Mouse (Mus musculus): ENCODE data around the gene Nmd3. TPM values are rescaled to one million over a fixed set of nuclear protein-coding genes. Genes with fewer than 3 reads are reported as not detected.

Nmd3 gene
- polyA plus RNA-seq, 1 experiment from 2014 or later = 139 TPM

- H3K27ac ChIP-seq = no peak overlapping the region
- H3K4me1 ChIP-seq = 0 out of 2 replicates have a peak, but pooled peaks cover 4% of the 10 kb centered on the region
- no peaks in the 10 kb centered on the region for H3K27me3 ChIP-seq
- H3K36me3 ChIP-seq = peaks cover 4% of the 10 kb centered on the region; the same call in 1 of the 2 replicates
- 84% methylated on average over 21 of the region's 21 CpGs for WGBS
- no peak for ATAC-seq (ENCODE audit: borderline replicate concordance, extremely low read depth, low FRiP score, low TSS enrichment)
- H3K4me3 ChIP-seq = no peak overlapping the region
- H3K9me3 ChIP-seq = no peaks in the 10 kb centered on the region
- H3K4me2 ChIP-seq = no peak overlapping the region
- H3K9ac ChIP-seq = no peak overlapping the region
Measured at GRCm38 (mm10) chr3:69763630-69764565, 42.1 kb downstream of the Nmd3 start.

- no peaks in the 10 kb centered on the region for H3K27me3 ChIP-seq
Measured at GRCm38 (mm10) chr3:69765206-69765605, 43.4 kb downstream of the Nmd3 start.

DNA sequence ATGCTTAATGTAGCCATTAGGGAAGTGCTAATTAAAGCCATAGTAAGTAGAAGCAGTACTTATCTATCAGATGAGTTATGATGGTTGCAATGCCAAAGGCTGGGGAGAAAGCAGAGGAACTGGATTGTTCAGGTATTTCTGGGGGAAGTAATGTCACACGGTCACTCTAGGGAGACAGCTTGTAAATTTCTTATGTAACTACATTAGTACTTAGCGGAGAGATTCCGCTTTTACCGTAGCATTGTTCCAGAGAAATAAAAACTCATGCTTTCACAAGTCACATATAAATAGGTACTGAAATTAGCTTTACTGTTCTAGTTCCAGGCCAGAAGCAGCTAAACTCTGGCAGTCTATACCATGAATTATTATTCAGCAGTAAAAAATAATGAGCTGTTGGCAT lies 47.4 kb downstream of the Nmd3 start:
- H3K36me3 ChIP-seq = no peaks in the 10 kb centered on the region; the same call in 1 of the 2 replicates
- H3K4me1 ChIP-seq = no peaks in the 10 kb centered on the region
- H3K9ac ChIP-seq = no peak overlapping the region
- no peak for ATAC-seq (ENCODE audit: borderline replicate concordance, extremely low read depth, low FRiP score, low TSS enrichment)
- no peak overlapping the region for H3K27ac ChIP-seq
- H3K27me3 ChIP-seq = no peaks in the 10 kb centered on the region
- H3K9me3 ChIP-seq = no peaks in the 10 kb centered on the region
- no peak overlapping the region for H3K4me2 ChIP-seq
- WGBS = 86% methylated on average over 4 of the region's 4 CpGs
- H3K4me3 ChIP-seq = no peak overlapping the region

More at GRCm38 (mm10) chr3:69765206-69765605, 43.4 kb downstream of the Nmd3 start:
- Histone ChIP-seq H3K36me3 (peaks cover under 1% of the 10 kb centered on the region; the same call in 1 of the 2 replicates), H3K4me1 (0 out of 2 replicates have a peak, but pooled peaks cover 4% of the 10 kb centered on the region), H3K9ac (no peak overlapping the region), H3K9me3 (no peaks in the 10 kb centered on the region), H3K4me2 (no peak overlapping the region), H3K27ac (no peak overlapping the region), H3K4me3 (no peak overlapping the region)
- no peak for ATAC-seq (ENCODE audit: borderline replicate concordance, extremely low read depth, low FRiP score, low TSS enrichment)
- 86% methylated on average over 11 of the region's 11 CpGs for WGBS

DNA sequence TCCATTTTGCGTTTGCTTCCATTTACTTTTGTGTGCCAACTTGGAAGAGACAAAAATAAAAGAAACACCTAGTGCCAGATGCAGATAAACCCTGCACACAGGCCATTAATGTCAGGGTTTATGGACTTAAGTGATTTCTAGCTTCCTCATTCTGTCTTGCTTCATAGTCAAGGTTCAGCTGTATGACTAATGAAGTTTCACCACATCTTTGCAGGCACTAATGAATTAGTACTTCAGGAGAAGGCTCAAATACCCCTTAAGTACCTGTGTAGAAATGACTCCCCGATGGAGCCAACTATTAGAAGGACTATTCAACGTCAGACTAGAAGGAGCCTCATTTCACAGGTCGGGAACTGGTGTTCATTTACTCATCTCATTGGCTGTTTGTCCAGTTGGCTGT lies 51.6 kb downstream of the Nmd3 start:
- Histone ChIP-seq H3K36me3 (no peaks in the 10 kb centered on the region), H3K4me3 (no peak overlapping the region), H3K4me1 (no peaks in the 10 kb centered on the region), H3K27ac (no peak overlapping the region), H3K9ac (no peak overlapping the region), H3K27me3 (no peaks in the 10 kb centered on the region), H3K9me3 (no peaks in the 10 kb centered on the region), H3K4me2 (no peak overlapping the region)
- ATAC-seq (ENCODE audit: borderline replicate concordance, extremely low read depth, low FRiP score, low TSS enrichment) = no peak
- WGBS = 81% methylated on average over 4 of the region's 4 CpGs

DNA sequence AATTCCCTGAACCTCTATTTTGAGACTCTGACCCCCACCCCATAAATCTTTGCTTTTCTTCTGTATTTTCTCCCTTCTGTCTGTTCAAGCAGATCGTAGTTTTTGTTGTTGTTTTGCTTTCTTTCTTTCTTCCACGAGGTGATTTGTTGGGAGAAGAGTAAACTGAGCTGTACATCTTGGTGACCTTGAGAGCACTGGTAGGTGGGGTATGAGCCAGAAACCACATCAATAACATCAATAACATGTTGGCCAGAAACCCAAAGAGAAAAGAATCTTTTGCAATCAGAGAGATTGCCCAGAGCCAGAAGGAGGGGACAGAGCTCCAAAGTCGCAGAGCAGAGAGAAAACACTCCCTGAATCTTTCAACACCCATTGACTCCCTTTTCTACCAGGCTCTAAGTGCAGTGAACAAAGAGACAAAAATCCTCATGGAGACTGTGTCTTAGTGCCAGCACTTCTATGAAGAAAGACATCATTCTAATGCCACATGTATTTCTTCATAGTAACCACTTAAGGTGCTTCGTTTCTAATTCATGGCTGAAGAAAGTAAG lies 57.5 kb downstream of the Nmd3 start:
- H3K4me1 ChIP-seq = no peaks in the 10 kb centered on the region
- WGBS = 65% methylated on average over 4 of the region's 4 CpGs
- ATAC-seq (ENCODE audit: borderline replicate concordance, extremely low read depth, low FRiP score, low TSS enrichment) = no peak

DNA sequence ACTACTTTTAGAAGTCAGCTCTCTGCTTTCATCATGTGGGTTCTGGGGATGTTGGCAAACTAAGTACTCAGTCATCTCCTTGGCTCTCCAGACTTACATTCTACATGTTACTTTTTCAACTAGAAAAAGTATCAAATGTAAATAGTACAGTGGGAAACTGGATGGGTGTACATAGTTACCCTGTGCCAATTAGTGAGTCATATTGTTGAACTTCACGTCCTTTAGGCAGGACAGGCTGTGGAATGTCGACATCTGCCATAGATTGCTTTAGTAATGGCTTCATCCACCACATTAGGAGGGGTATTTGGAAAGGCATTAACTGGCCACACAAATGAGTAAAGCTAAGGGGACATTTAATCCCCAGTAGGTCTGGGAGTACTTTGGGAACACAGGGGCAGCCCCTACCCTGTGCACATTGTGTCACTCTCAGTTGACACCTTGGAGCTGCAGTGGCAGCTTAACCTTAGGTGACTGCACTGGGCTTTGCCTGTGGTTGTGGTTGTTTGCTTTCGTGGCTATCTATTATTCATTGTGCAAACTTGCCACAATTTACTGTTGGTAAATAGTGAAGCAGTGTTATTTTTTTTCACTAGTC lies 71.1 kb downstream of the Nmd3 start:
- Histone ChIP-seq H3K4me3 (no peak overlapping the region), H3K4me2 (no peak overlapping the region), H3K36me3 (no peaks in the 10 kb centered on the region), H3K27me3 (no peaks in the 10 kb centered on the region), H3K9ac (no peak overlapping the region), H3K9me3 (no peaks in the 10 kb centered on the region), H3K27ac (no peak overlapping the region), H3K4me1 (no peaks in the 10 kb centered on the region)
- 54% methylated on average over 3 of the region's 3 CpGs for WGBS
- no peak for ATAC-seq (ENCODE audit: borderline replicate concordance, extremely low read depth, low FRiP score, low TSS enrichment)

More for the DNA sequence above, 57.5 kb downstream of the Nmd3 start:
- Histone ChIP-seq H3K27ac (no peak overlapping the region), H3K4me3 (no peak overlapping the region), H3K36me3 (no peaks in the 10 kb centered on the region), H3K9ac (no peak overlapping the region), H3K27me3 (no peaks in the 10 kb centered on the region), H3K9me3 (no peaks in the 10 kb centered on the region), H3K4me2 (no peak overlapping the region)

DNA sequence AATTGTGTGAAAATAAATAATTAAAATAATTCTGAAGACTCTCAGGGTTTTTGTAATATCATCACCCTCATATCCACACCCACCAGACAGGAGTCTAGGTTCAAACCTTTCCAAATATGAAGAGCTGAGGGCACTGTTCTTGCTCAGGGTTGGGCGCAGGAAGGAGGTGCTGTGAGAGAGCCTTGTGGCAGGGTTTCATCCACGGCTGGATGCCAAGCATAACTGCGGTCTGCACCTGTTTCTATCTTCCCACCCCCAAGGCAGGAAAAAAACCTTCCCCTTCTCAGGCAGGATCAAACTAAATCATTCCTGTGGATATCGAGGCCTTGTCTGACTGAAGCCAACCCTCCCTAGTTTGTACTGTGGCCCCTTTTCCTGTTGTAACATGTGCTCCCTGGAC lies 75.7 kb downstream of the Nmd3 start:
- Histone ChIP-seq H3K9ac (no peak overlapping the region), H3K27ac (no peak overlapping the region), H3K4me3 (no peak overlapping the region), H3K4me2 (no peak overlapping the region), H3K27me3 (no peaks in the 10 kb centered on the region), H3K36me3 (no peaks in the 10 kb centered on the region), H3K4me1 (0 out of 2 replicates have a peak, but pooled peaks cover 3% of the 10 kb centered on the region), H3K9me3 (no peaks in the 10 kb centered on the region)
- no peak for ATAC-seq (ENCODE audit: borderline replicate concordance, extremely low read depth, low FRiP score, low TSS enrichment)
- WGBS = 71% methylated on average over 4 of the region's 4 CpGs

DNA sequence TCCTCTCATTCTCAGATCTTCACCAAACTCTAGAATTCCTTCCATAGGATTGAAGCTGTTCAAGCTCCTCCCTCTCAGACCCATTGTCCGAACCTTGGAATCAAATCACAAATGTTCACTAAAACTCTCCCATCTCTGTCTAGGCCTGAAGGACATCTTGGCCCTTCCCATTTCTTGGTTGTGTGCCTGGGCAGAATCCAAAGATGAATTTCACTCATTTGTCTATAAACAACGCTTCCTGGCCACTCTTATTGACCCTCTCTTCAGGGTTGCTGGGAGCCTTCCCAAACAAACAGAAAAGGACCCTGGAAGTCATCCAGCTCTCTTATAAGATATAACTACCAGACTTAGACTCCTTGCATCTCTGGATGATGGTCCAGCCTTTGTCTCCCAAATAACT lies 76.2 kb downstream of the Nmd3 start:
- no peak overlapping the region for H3K4me2 ChIP-seq
- H3K9ac ChIP-seq = no peak overlapping the region
- no peaks in the 10 kb centered on the region for H3K9me3 ChIP-seq
- H3K27me3 ChIP-seq = no peaks in the 10 kb centered on the region
- 51% methylated on average over 2 of the region's 2 CpGs for WGBS
- no peak overlapping the region for H3K27ac ChIP-seq
- 0 out of 2 replicates have a peak, but pooled peaks cover 3% of the 10 kb centered on the region for H3K4me1 ChIP-seq
- H3K36me3 ChIP-seq = no peaks in the 10 kb centered on the region
- peak; percentile 73; the same call in 1 of the 2 replicates for ATAC-seq (ENCODE audit: borderline replicate concordance, extremely low read depth, low FRiP score, low TSS enrichment)
- H3K4me3 ChIP-seq = no peak overlapping the region

GRCm38 (mm10) chr3:69799096-69799495 lies 77.3 kb downstream of the Nmd3 start:
- Histone ChIP-seq H3K4me2 (no peak overlapping the region), H3K4me3 (no peak overlapping the region), H3K9ac (no peak overlapping the region), H3K9me3 (no peaks in the 10 kb centered on the region), H3K27me3 (no peaks in the 10 kb centered on the region), H3K27ac (no peak overlapping the region), H3K36me3 (no peaks in the 10 kb centered on the region), H3K4me1 (0 out of 2 replicates have a peak, but pooled peaks cover 3% of the 10 kb centered on the region)
- WGBS = 75% methylated on average over 1 of the region's 1 CpGs
- no peak for ATAC-seq (ENCODE audit: borderline replicate concordance, extremely low read depth, low FRiP score, low TSS enrichment)

- H3K27me3 ChIP-seq = no peaks in the 10 kb centered on the region
- no peak overlapping the region for H3K4me2 ChIP-seq
- no peak for ATAC-seq (ENCODE audit: borderline replicate concordance, extremely low read depth, low FRiP score, low TSS enrichment)
- WGBS = 38% methylated on average over 7 of the region's 7 CpGs
- no peak overlapping the region for H3K27ac ChIP-seq
- H3K36me3 ChIP-seq = no peaks in the 10 kb centered on the region
- no peak overlapping the region for H3K9ac ChIP-seq
- H3K4me1 ChIP-seq = 0 out of 2 replicates have a peak, but pooled peaks cover 3% of the 10 kb centered on the region
- H3K9me3 ChIP-seq = no peaks in the 10 kb centered on the region
- no peak overlapping the region for H3K4me3 ChIP-seq
Measured at GRCm38 (mm10) chr3:69800829-69801384, 79.1 kb downstream of the Nmd3 start.

DNA sequence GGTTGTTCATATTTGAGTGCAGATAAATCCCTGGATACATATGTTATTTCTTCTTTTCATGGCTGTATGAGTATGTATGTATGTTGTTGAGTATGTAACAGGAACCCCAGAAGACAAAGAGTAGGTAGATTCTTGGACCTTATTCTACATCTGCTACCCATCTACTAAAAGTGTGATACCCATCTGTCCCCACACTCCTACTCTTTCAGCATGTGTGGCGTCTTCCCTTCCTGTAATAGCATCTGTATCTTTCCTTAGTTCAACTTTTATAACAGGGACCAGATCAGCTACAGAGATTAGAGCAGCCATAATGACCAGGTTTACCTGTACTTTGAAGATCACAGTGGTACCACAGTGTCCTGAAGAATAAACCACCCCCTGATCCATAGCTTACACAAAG lies 81.4 kb downstream of the Nmd3 start:
- Histone ChIP-seq H3K4me3 (no peak overlapping the region), H3K9me3 (no peaks in the 10 kb centered on the region), H3K27ac (no peak overlapping the region), H3K9ac (no peak overlapping the region), H3K27me3 (no peaks in the 10 kb centered on the region), H3K4me1 (0 out of 2 replicates have a peak, but pooled peaks cover 2% of the 10 kb centered on the region), H3K4me2 (no peak overlapping the region), H3K36me3 (no peaks in the 10 kb centered on the region)
- 97% methylated on average over 1 of the region's 1 CpGs for WGBS
- no peak for ATAC-seq (ENCODE audit: borderline replicate concordance, extremely low read depth, low FRiP score, low TSS enrichment)

Measured in lung, embryonic 15.5 days (tissue).